Mouse (Mus musculus): ENCODE results near the gene Olfr1424.

DNA sequence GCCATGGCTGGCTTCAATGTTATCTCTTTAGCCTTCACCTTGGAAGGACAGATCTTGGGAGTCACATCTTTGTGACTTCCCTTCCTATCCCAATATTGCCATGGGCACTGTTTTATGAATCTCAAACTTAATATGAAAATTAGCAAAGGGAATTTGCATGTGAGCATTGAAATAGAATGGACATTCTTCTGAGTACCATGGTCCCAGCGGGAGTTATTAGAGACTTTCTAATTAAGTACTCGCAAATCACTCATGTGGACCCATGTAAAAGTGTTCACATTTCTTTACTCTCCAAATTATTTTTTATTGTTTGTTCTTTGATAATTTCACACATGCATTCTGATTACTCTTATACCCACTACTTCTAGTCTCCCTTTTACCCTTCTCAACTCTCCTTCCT, 40.8 kb upstream of the Olfr1424 start, which contains the start of gene Olfr1427:
- TF ChIP-seq POLR2A (IDR thresholded peaks at IDR 0.05; ENCODE audit: borderline replicate concordance, extremely low read depth, low read depth, low read length) = no peak
- no peak for TF ChIP-seq CTCF (IDR thresholded peaks at IDR 0.05; ENCODE audit: insufficient read depth, low read length)

All from lung, adult 2 months (tissue).